Mouse (Mus musculus): ENCODE measurements at regions not wholly inside any gene's neighbourhood (a gene's known extent, or its start where the extent isn't known, plus 50 kb on each side); places are given as distances from the start of the nearest gene placed in this dataset.

GRCm38 (mm10) chr5:126105446-126105845, 573.9 kb downstream of the Tmem132b start:
- no peak overlapping the region for H3K4me3 ChIP-seq
- H3K36me3 ChIP-seq (replicated peaks), result no peaks in the 10 kb centered on the region
- DNase-seq (ENCODE audit: low spot score), result no peak
- H3K9me3 ChIP-seq, result no peaks in the 10 kb centered on the region
- H3K27ac ChIP-seq (replicated peaks), result no peak overlapping the region
- H3K4me1 ChIP-seq, result no peaks in the 10 kb centered on the region
- no peaks in the 10 kb centered on the region for H3K27me3 ChIP-seq (replicated peaks; ENCODE audit: low read depth, poor library complexity, severe bottlenecking)
- WGBS, result 85% methylated on average over 1 of the region's 1 CpGs

DNA sequence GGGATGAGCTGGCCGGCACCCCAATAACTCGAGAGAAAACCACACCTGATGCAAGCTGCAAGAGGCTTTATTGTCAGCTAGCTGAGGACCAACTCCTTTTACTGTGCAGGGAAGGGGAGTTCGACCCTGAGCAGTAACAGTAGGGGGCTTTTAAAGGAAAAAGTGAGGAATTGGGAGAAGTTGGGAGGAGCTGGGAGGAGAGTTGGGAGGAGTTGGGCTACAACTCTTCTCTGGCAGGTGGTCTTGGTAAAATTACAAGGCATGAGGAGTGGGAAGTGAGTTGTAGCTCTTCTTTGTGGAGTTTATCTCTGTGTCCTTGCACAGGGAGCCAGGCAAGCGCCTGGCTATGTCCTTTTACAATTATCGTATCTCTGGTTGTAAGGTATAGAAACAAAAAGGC, 575.4 kb downstream of the Tmem132b start:
- DNase-seq (ENCODE audit: low spot score), result no peak
- no peaks in the 10 kb centered on the region for H3K36me3 ChIP-seq (replicated peaks)
- no peaks in the 10 kb centered on the region for H3K4me1 ChIP-seq
- no peak overlapping the region for H3K4me3 ChIP-seq
- 81% methylated on average over 5 of the region's 5 CpGs for WGBS
- H3K9me3 ChIP-seq, result no peaks in the 10 kb centered on the region
- H3K27ac ChIP-seq (replicated peaks), result no peak overlapping the region
- no peaks in the 10 kb centered on the region for H3K27me3 ChIP-seq (replicated peaks; ENCODE audit: low read depth, poor library complexity, severe bottlenecking)

GRCm38 (mm10) chr5:126108837-126109236, 577.3 kb downstream of the Tmem132b start:
- WGBS, result 69% methylated on average over 3 of the region's 3 CpGs
- H3K9me3 ChIP-seq, result no peaks in the 10 kb centered on the region
- H3K27ac ChIP-seq (replicated peaks), result no peak overlapping the region
- H3K4me3 ChIP-seq, result no peak overlapping the region
- H3K27me3 ChIP-seq (replicated peaks; ENCODE audit: low read depth, poor library complexity, severe bottlenecking), result no peaks in the 10 kb centered on the region
- no peak for DNase-seq (ENCODE audit: low spot score)
- no peaks in the 10 kb centered on the region for H3K36me3 ChIP-seq (replicated peaks)
- H3K4me1 ChIP-seq, result no peaks in the 10 kb centered on the region

DNA sequence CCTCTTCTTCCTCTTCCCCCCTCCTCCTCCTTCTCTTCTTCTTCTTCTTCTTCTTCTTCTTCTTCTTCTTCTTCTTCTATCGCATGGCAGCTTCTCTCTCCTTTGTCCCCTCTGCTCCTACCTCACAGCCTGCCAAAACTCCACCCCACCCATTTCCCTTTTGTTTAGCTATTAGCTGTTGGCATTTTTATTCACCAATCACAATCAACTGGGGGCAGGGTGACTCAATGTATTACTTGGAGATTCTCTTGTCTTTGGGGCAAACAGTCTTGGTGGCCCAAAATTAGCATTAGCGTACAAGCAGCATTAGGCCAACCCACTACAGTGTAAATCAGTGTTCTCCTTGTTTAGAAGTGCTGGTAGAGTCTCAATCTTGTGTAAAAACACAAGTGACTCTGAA, 585.7 kb downstream of the Tmem132b start:
- Histone ChIP-seq H3K9me3 (no peaks in the 10 kb centered on the region), H3K36me3 (replicated peaks) (no peaks in the 10 kb centered on the region), H3K4me1 (no peaks in the 10 kb centered on the region), H3K27ac (replicated peaks) (no peak overlapping the region), H3K4me3 (no peak overlapping the region), H3K27me3 (replicated peaks; ENCODE audit: low read depth, poor library complexity, severe bottlenecking) (no peaks in the 10 kb centered on the region)
- DNase-seq (ENCODE audit: low spot score), result no peak
- WGBS, result 92% methylated on average over 2 of the region's 2 CpGs

- Histone ChIP-seq H3K4me3 (no peak overlapping the region), H3K4me1 (no peaks in the 10 kb centered on the region), H3K27ac (replicated peaks) (no peak overlapping the region), H3K27me3 (replicated peaks; ENCODE audit: low read depth, poor library complexity, severe bottlenecking) (no peaks in the 10 kb centered on the region), H3K9me3 (no peaks in the 10 kb centered on the region), H3K36me3 (replicated peaks) (no peaks in the 10 kb centered on the region)
- no peak for DNase-seq (ENCODE audit: low spot score)
- 82% methylated on average over 5 of the region's 5 CpGs for WGBS
Observed at GRCm38 (mm10) chr5:126117906-126118521, 586.4 kb downstream of the Tmem132b start.

GRCm38 (mm10) chr5:126118731-126119130, 587.2 kb downstream of the Tmem132b start:
- H3K36me3 ChIP-seq (replicated peaks), result no peaks in the 10 kb centered on the region
- no peaks in the 10 kb centered on the region for H3K27me3 ChIP-seq (replicated peaks; ENCODE audit: low read depth, poor library complexity, severe bottlenecking)
- WGBS, result 76% methylated on average over 3 of the region's 3 CpGs
- H3K27ac ChIP-seq (replicated peaks), result no peak overlapping the region
- no peak overlapping the region for H3K4me3 ChIP-seq
- no peak for DNase-seq (ENCODE audit: low spot score)
- H3K4me1 ChIP-seq, result no peaks in the 10 kb centered on the region
- H3K9me3 ChIP-seq, result no peaks in the 10 kb centered on the region

DNA sequence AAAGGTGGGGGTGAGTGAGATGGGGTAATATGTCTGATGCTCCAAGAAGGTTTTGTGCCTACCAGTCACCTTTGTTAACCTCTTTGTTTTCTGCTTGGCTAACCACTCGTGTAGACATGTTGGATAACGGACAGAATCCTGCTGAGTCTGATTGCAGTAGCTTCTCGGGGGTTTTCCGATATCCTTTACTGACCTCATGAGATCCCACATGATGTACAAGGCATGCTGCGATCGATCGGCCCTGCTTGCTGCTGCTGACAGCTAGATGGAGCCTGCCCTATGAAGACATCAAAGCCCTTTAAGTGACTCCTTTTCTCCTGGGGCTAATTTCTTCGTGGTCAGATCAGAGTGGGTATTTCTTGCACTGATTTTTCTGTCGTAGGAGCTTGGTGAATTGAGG, 591.6 kb downstream of the Tmem132b start:
- no peaks in the 10 kb centered on the region for H3K27me3 ChIP-seq (replicated peaks; ENCODE audit: low read depth, poor library complexity, severe bottlenecking)
- H3K9me3 ChIP-seq, result no peaks in the 10 kb centered on the region
- no peak overlapping the region for H3K27ac ChIP-seq (replicated peaks)
- H3K36me3 ChIP-seq (replicated peaks), result no peaks in the 10 kb centered on the region
- H3K4me3 ChIP-seq, result no peak overlapping the region
- no peak for DNase-seq (ENCODE audit: low spot score)
- 59% methylated on average over 9 of the region's 9 CpGs for WGBS
- H3K4me1 ChIP-seq, result no peaks in the 10 kb centered on the region

DNA sequence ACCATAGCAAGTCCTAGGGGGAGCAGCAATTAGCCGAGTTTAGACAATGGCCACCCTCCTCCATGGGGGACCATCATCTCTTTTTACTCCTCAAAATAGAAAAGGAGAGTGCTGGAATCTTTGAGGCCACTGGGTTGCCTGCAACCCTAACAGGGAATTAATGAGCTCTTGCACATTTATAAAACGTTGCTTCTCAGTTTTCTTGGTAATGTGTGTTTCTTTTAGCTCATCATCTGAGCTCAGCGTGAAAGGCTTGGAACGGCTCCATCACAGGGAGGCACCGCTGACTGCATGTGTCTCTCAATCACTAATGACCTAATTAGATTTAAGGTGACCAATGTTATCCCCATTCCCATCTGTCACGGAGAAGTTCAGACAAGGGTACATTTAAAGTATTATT, 595.9 kb downstream of the Tmem132b start:
- H3K27ac ChIP-seq (replicated peaks), result no peak overlapping the region
- H3K4me3 ChIP-seq, result no peak overlapping the region
- no peaks in the 10 kb centered on the region for H3K27me3 ChIP-seq (replicated peaks; ENCODE audit: low read depth, poor library complexity, severe bottlenecking)
- 59% methylated on average over 6 of the region's 6 CpGs for WGBS
- H3K9me3 ChIP-seq, result no peaks in the 10 kb centered on the region
- DNase-seq (ENCODE audit: low spot score), result no peak
- no peaks in the 10 kb centered on the region for H3K4me1 ChIP-seq
- no peaks in the 10 kb centered on the region for H3K36me3 ChIP-seq (replicated peaks)

- 93% methylated on average over 2 of the region's 2 CpGs for WGBS
- no peaks in the 10 kb centered on the region for H3K9me3 ChIP-seq
- H3K4me3 ChIP-seq, result no peak overlapping the region
- no peaks in the 10 kb centered on the region for H3K4me1 ChIP-seq
- no peaks in the 10 kb centered on the region for H3K36me3 ChIP-seq (replicated peaks)
- DNase-seq (ENCODE audit: low spot score), result no peak
- no peaks in the 10 kb centered on the region for H3K27me3 ChIP-seq (replicated peaks; ENCODE audit: low read depth, poor library complexity, severe bottlenecking)
- no peak overlapping the region for H3K27ac ChIP-seq (replicated peaks)
Observed at GRCm38 (mm10) chr5:126148908-126149307, 617.3 kb downstream of the Tmem132b start.

DNA sequence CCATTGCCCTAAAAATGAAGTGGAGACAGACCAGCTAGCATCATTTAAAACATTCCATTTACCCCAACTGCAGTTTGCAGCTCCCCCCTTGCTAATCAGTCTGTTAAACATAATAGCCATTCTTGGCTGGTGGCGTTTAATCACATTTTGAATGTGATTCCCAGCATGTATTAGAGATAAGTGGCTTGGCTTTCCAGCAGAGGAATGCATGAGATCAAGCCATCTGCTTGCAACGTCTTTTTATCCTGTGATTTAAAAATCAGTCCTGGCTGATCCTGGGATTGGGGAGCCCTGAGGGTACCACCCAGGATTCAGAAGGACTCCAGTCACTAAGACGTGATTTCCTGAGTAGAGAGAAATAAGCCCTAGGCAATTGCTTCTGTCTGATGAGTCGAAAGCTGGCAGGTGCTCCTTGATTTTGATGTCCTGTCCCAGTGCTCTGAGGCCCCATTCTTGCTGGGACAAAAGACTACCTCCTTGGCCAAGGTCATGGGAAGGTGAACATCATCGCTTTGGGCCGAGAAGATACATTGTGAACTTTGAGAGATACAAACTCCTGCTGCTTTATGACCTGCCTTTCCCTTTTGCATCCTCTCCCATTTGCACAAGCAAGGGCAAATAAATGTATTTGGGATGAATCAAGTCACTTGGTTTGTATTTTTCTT, 623.8 kb downstream of the Tmem132b start:
- DNase-seq (ENCODE audit: low spot score), result no peak
- no peak overlapping the region for H3K27ac ChIP-seq (replicated peaks)
- 46% methylated on average over 6 of the region's 6 CpGs for WGBS

GRCm38 (mm10) chr5:126186111-126186510, 654.5 kb downstream of the Tmem132b start:
- WGBS, result 48% methylated on average over 5 of the region's 5 CpGs
- Histone ChIP-seq H3K27me3 (replicated peaks; ENCODE audit: low read depth, poor library complexity, severe bottlenecking) (no peaks in the 10 kb centered on the region), H3K4me3 (no peak overlapping the region), H3K9me3 (no peaks in the 10 kb centered on the region), H3K27ac (replicated peaks) (no peak overlapping the region), H3K4me1 (no peaks in the 10 kb centered on the region), H3K36me3 (replicated peaks) (no peaks in the 10 kb centered on the region)
- no peak for DNase-seq (ENCODE audit: low spot score)

More for the DNA sequence above, 623.8 kb downstream of the Tmem132b start:
- no peak overlapping the region for H3K4me3 ChIP-seq
- no peaks in the 10 kb centered on the region for H3K27me3 ChIP-seq (replicated peaks; ENCODE audit: low read depth, poor library complexity, severe bottlenecking)
- H3K36me3 ChIP-seq (replicated peaks), result no peaks in the 10 kb centered on the region
- no peaks in the 10 kb centered on the region for H3K4me1 ChIP-seq
- H3K9me3 ChIP-seq, result no peaks in the 10 kb centered on the region

DNA sequence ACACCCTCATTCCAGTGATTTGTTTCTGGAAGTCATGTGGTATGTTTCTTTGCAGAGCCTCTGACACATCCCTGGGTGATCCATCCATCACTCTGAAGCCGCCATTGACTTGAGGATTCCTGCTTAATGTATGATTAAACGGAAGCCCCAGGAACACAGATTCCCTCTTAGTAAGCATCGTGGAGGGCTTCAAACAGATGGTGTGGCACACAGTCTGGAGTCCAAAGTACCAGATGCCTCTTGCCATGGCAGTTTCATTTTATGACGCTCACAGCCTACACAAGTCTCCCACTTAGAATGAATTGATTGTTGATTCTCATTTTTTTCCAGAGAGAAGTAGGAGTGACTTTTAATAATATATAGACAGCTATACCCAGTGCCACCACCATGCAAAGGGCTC, 668.3 kb downstream of the Tmem132b start:
- H3K9me3 ChIP-seq, result no peaks in the 10 kb centered on the region
- H3K27ac ChIP-seq (replicated peaks), result no peak overlapping the region
- H3K4me3 ChIP-seq, result no peak overlapping the region
- no peaks in the 10 kb centered on the region for H3K36me3 ChIP-seq (replicated peaks)
- no peak for DNase-seq (ENCODE audit: low spot score)
- H3K27me3 ChIP-seq (replicated peaks; ENCODE audit: low read depth, poor library complexity, severe bottlenecking), result no peaks in the 10 kb centered on the region
- H3K4me1 ChIP-seq, result no peaks in the 10 kb centered on the region
- WGBS, result 86% methylated on average over 4 of the region's 4 CpGs

GRCm38 (mm10) chr5:126201535-126201934, 670.0 kb downstream of the Tmem132b start:
- Histone ChIP-seq H3K9me3 (no peaks in the 10 kb centered on the region), H3K4me1 (no peaks in the 10 kb centered on the region), H3K27ac (replicated peaks) (no peak overlapping the region), H3K27me3 (replicated peaks; ENCODE audit: low read depth, poor library complexity, severe bottlenecking) (no peaks in the 10 kb centered on the region), H3K36me3 (replicated peaks) (no peaks in the 10 kb centered on the region), H3K4me3 (no peak overlapping the region)
- DNase-seq (ENCODE audit: low spot score), result peak; percentile 18
- 36% methylated on average over 4 of the region's 4 CpGs for WGBS

Measured in embryonic facial prominence, embryonic 10.5 days (tissue).